Mouse (Mus musculus): ENCODE data around the gene Card10. TPM values are rescaled to one million over a fixed set of nuclear protein-coding genes. Genes with fewer than 3 reads are reported as not detected.

Card10 gene
- polyA plus RNA-seq, 1 experiment, result 20.8 TPM

DNA sequence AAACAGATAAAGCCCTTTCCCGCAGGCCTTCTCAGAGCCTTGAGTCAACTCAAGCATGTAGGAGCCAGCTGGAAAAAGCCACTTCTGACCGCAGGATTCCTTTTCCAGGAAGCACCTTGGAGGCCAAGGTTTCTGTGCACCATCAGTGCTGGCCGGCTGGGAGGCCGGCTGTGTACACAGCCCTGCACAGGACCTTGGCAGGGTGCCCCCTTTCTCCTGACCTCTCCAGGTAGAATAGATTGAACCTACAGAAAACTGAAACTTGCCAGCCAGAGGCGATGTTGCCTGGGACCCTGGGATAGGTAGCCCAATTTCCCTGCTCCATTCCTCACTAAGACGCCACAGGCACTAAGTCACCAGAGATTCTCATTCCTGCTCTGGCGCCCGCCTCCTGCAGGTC, 43.0 kb upstream of the Card10 start:
- 77% methylated on average over 8 of the region's 8 CpGs for WGBS
- Histone ChIP-seq H3K27ac (ENCODE audit: control insufficient read depth, insufficient read depth, low read depth, low read length, poor library complexity) (no peak overlapping the region), H3K4me1 (ENCODE audit: control insufficient read depth, insufficient read depth, low read length) (no peaks in the 10 kb centered on the region), H3K4me3 (replicated peaks; ENCODE audit: control insufficient read depth, low read depth, low read length) (no peak overlapping the region)
- TF ChIP-seq POLR2A (IDR thresholded peaks at IDR 0.05; ENCODE audit: borderline replicate concordance, control insufficient read depth, low read depth, low read length) (no peak), CTCF (IDR thresholded peaks at IDR 0.05; ENCODE audit: control insufficient read depth, insufficient read depth, low read length) (no peak)

DNA sequence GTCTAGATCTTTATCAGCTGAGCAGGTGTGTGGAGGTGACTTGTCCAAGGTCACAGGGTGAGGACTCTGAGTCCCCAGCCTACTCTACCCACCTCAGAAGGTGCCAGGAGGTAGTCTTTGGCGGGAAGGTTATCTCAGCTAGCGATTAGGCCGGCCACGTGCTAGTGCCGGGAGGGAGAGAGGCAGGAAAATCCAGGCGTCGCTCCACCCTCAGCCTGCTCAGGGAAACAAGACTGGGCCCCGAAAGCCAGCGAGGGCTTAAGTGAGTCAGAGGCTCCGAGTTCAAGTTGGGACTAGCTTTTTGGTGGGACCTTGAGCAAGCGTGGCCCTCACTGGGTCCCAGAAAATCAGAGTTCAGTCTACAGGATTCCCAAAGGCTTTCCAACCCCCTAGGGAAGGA, 42.5 kb upstream of the Card10 start:
- 88% methylated on average over 11 of the region's 11 CpGs for WGBS
- H3K27ac ChIP-seq (ENCODE audit: control insufficient read depth, insufficient read depth, low read depth, low read length, poor library complexity), result no peak overlapping the region
- H3K4me3 ChIP-seq (replicated peaks; ENCODE audit: control insufficient read depth, low read depth, low read length), result no peak overlapping the region
- TF ChIP-seq POLR2A (IDR thresholded peaks at IDR 0.05; ENCODE audit: borderline replicate concordance, control insufficient read depth, low read depth, low read length), result no peak
- no peak for TF ChIP-seq CTCF (IDR thresholded peaks at IDR 0.05; ENCODE audit: control insufficient read depth, insufficient read depth, low read length)
- no peaks in the 10 kb centered on the region for H3K4me1 ChIP-seq (ENCODE audit: control insufficient read depth, insufficient read depth, low read length)

DNA sequence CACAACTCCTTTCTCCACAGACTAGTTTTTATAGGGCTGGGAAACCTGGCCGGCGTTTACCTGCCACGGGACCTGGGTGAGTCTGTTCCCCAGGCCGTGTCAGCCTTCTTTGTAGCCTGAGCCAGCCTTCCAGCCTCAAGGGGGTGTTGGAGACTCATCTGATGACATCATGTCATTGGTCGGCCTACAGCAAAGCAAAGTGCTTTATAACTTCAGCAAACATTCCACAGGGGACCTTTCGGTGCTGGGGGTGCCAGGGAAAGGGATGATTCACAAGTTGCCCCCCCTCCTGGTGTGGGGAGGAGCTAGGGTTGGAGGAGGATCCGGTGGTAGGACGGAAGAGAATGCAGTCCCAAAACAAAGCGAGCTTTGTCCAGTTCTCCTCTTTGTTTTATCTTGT, 41.9 kb upstream of the Card10 start:
- Histone ChIP-seq H3K4me3 (replicated peaks; ENCODE audit: control insufficient read depth, low read depth, low read length) (no peak overlapping the region), H3K27ac (ENCODE audit: control insufficient read depth, insufficient read depth, low read depth, low read length, poor library complexity) (no peak overlapping the region), H3K4me1 (ENCODE audit: control insufficient read depth, insufficient read depth, low read length) (no peaks in the 10 kb centered on the region)
- WGBS, result 66% methylated on average over 9 of the region's 9 CpGs
- no peak for TF ChIP-seq POLR2A (IDR thresholded peaks at IDR 0.05; ENCODE audit: borderline replicate concordance, control insufficient read depth, low read depth, low read length)
- no peak for TF ChIP-seq CTCF (IDR thresholded peaks at IDR 0.05; ENCODE audit: control insufficient read depth, insufficient read depth, low read length)

DNA sequence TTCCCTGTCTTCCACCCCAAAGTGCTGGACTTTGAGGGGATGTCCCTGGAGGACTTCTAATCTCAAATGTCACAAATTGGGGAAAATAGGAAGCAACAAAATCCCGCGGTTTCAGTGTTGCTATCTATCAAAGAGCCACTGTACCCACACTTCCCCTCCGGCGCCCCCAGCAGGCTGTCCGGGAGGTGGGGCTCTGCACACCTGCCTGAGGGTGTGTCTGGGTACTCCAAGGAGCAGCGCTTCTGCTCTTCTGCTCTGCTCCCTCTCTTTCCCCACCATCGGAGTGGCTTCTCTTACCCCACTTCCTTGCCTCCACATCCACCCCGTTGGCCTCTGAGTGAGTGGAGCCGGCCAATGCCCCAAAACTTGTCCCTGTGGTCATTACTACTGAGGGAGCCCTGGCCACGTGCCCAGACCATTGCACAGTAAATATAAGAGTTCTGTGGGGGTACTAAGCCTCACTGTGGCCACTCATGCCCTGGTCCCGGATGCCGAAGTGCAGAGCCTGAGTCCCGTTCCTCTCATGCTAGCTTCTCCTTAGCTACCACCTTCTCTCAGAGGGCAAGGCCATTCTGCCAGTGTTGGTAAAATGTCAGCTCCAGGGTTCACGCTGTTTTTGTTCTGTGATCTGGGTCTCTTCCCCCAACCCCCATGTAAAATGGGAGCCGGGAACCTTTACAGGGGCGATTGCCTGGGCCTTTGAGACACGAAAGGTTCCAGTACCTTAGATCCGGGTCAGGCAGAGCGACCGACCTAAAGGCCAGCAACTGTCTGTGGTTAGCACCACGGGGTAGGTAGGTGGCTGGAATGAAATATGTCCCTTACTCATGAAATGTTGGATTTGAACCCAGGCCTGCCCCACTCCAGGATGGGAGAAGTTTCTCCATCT, 41.0 kb upstream of the Card10 start:
- H3K4me3 ChIP-seq (replicated peaks; ENCODE audit: control insufficient read depth, low read depth, low read length), result peak overlapping the region; percentile 8
- no peak for TF ChIP-seq POLR2A (IDR thresholded peaks at IDR 0.05; ENCODE audit: borderline replicate concordance, control insufficient read depth, low read depth, low read length)
- TF ChIP-seq CTCF (IDR thresholded peaks at IDR 0.05; ENCODE audit: control insufficient read depth, insufficient read depth, low read length), result no peak
- H3K4me1 ChIP-seq (ENCODE audit: control insufficient read depth, insufficient read depth, low read length), result no peaks in the 10 kb centered on the region
- WGBS, result 26% methylated on average over 21 of the region's 21 CpGs
- H3K27ac ChIP-seq (ENCODE audit: control insufficient read depth, insufficient read depth, low read depth, low read length, poor library complexity), result 0 out of 2 replicates have a peak overlapping the region, but pooled peaks have one; percentile 13

DNA sequence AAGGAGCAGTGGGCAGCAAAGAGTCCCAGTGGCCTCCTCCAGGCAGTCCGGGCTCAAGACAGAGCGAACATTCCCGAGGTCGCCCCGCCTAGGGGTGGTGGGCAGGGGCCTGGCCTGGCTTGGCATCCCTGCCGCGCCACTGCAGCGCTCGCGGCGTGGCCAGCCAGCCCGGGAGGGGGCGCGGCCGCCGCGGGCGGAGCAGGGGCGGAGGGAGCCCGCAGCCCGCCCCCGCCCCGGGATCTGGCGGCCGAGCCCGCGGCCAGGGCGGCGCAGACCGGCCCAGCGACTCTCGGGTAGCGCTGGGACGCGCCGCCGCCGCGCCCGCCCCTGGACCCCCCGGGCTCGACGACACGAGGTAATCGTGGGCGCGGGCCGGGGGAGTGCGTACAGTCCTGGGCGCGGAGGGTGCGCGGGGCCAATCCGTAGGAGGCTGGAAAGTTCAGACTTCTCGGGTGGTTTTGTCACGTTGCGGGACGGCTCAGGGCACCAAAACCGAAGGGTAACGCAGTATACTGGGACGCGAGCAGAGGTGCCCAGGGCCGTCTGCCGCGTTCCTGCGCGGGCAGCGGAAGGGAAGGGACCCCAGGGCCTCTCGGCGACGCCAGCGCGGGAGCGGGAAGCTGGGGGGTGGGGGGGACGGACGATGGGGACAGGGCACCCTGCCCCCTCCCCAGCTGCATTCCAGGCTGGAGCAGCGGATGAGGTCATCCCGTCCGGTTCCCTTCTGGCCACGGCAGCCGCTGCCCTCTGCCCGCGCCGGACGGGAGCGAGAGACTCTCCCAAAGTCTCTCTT, 39.7 kb upstream of the Card10 start, which contains the start of gene Cdc42ep1:
Cdc42ep1 (plus strand) TSS at position 254 of the 793 bp plus-strand sequence.
- H3K4me3 ChIP-seq (replicated peaks; ENCODE audit: control insufficient read depth, low read depth, low read length), result no peak within 1 kb of the TSS
- TF ChIP-seq POLR2A (IDR thresholded peaks at IDR 0.05; ENCODE audit: borderline replicate concordance, control insufficient read depth, low read depth, low read length) (no peak), CTCF (IDR thresholded peaks at IDR 0.05; ENCODE audit: control insufficient read depth, insufficient read depth, low read length) (no peak)
- peak within 1 kb of the TSS; percentile 45; the same call in 1 of the 2 replicates for H3K27ac ChIP-seq (ENCODE audit: control insufficient read depth, insufficient read depth, low read depth, low read length, poor library complexity)
- 2% methylated on average over 86 of the region's 86 CpGs for WGBS
- no peaks in the 10 kb centered on the region for H3K4me1 ChIP-seq (ENCODE audit: control insufficient read depth, insufficient read depth, low read length)

DNA sequence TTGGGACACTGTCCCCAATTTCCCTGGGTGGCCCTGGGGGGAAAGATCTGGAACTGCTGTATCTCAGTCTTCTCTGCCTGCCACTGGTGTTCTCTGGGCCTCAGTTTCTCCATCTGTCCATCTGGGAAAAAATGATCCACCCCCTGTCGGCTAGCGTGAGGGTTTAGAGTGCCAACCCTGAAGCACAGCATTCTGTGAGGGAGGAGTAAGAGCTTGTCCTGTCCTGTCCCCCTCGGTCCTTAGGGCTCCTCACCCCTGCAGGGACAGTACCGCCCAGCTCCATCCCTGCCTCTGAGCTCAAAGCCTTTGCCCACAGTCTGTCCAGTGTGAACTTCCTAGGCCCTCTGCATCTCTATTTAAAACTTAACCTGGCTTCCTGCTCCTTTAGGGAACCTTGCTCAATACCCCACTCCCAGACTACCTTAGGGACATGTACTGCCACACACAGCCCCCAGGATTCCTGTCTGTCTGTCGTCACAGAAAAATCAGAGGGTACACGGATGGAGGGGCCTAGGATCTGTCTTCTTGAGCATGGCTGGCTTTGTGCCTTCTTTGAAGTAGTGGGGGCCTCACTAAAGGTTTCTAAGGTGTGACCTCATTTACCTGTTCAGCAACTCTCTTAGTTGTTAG, 38.4 kb upstream of the Card10 start:
- no peaks in the 10 kb centered on the region for H3K4me1 ChIP-seq (ENCODE audit: control insufficient read depth, insufficient read depth, low read length)
- WGBS, result 86% methylated on average over 6 of the region's 6 CpGs
- no peak overlapping the region for H3K4me3 ChIP-seq (replicated peaks; ENCODE audit: control insufficient read depth, low read depth, low read length)
- H3K27ac ChIP-seq (ENCODE audit: control insufficient read depth, insufficient read depth, low read depth, low read length, poor library complexity), result no peak overlapping the region
- TF ChIP-seq CTCF (IDR thresholded peaks at IDR 0.05; ENCODE audit: control insufficient read depth, insufficient read depth, low read length) (no peak), POLR2A (IDR thresholded peaks at IDR 0.05; ENCODE audit: borderline replicate concordance, control insufficient read depth, low read depth, low read length) (no peak)

DNA sequence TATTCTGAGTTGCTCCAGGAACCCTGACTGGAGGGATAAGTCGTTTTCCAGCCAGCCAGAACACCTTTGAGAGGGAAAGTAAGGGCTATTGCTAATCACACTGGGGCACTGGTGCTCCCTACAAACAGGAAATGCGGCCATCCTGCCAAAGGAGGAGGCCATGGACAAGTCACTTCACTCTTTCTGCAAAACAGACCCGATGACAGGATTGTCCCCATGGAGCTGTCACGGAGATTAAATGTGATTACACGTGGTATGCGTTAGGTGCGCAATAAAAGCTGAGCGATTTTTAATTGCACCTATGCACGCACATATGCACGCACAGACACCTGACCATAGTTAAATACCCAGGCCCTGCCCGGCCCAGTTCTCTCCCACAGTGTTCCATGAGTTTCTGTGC, 37.9 kb upstream of the Card10 start:
- WGBS, result 76% methylated on average over 11 of the region's 11 CpGs
- Histone ChIP-seq H3K4me1 (ENCODE audit: control insufficient read depth, insufficient read depth, low read length) (no peaks in the 10 kb centered on the region), H3K27ac (ENCODE audit: control insufficient read depth, insufficient read depth, low read depth, low read length, poor library complexity) (no peak overlapping the region), H3K4me3 (replicated peaks; ENCODE audit: control insufficient read depth, low read depth, low read length) (no peak overlapping the region)
- TF ChIP-seq CTCF (IDR thresholded peaks at IDR 0.05; ENCODE audit: control insufficient read depth, insufficient read depth, low read length) (no peak), POLR2A (IDR thresholded peaks at IDR 0.05; ENCODE audit: borderline replicate concordance, control insufficient read depth, low read depth, low read length) (no peak)

DNA sequence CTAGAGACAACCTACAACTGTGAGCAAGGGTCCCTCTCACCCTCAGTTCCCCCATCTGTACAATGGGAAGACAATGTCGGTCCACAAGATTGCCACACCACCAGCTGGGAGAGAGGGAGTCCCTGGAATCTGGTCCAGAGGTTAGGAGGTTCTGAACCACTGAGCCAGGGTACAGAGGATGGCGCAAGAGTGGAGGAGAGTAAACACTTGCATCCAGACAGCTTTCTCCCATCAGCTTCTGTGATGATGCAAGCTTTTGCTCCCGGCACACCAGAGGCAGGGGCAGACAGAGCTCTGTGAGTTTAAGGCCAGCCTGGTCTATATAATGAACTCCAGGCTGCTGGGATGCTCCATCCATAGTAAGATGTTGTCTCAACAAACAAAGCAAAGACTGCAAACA, 37.4 kb upstream of the Card10 start:
- Histone ChIP-seq H3K4me1 (ENCODE audit: control insufficient read depth, insufficient read depth, low read length) (no peaks in the 10 kb centered on the region), H3K27ac (ENCODE audit: control insufficient read depth, insufficient read depth, low read depth, low read length, poor library complexity) (no peak overlapping the region), H3K4me3 (replicated peaks; ENCODE audit: control insufficient read depth, low read depth, low read length) (no peak overlapping the region)
- 62% methylated on average over 3 of the region's 3 CpGs for WGBS
- TF ChIP-seq POLR2A (IDR thresholded peaks at IDR 0.05; ENCODE audit: borderline replicate concordance, control insufficient read depth, low read depth, low read length) (no peak), CTCF (IDR thresholded peaks at IDR 0.05; ENCODE audit: control insufficient read depth, insufficient read depth, low read length) (no peak)

All from bone marrow, adult 2 months (tissue).